Mouse (Mus musculus): Measurements from ENCODE around the gene Cckar. TPM values are rescaled to one million over a fixed set of nuclear protein-coding genes. Genes with fewer than 3 reads are reported as not detected.
A peak's percentile ranks its signal among the peaks of the same experiment; 100 is the strongest.
"Not testable (repeated sequence)": the region's sequence is repeated elsewhere in the genome, so short reads cannot be mapped to it uniquely, and the experiment has no call there.

Cckar gene
- polyA plus RNA-seq, 1 experiment from 2014 or later, result 0.59 TPM

DNA sequence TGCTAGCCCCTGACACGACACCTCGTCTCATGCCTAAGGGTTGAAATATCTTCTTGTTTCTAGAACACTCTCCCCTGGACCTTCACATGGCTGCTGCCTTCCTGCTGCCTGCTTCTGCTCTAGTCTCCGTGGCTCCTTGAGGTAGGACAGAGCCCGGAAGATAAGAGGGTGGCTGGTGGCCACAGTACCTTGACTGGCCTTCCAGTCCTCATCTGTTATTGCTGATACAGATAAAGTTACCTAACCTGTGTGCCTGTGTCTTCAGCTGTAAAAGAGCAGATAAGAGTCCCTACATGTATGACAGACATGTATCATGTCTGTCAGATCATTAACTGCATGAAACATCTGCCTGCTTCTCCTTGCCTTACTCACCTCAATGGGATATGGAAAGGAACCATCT lies 21.9 kb downstream of the Cckar start:
- Histone ChIP-seq H3K27me3 (ENCODE audit: control insufficient read depth, insufficient read depth, low read length) (no peaks in the 10 kb centered on the region), H3K36me3 (replicated peaks; ENCODE audit: control insufficient read depth, insufficient read depth, low read depth, low read length) (no peaks in the 10 kb centered on the region), H3K9me3 (replicated peaks; ENCODE audit: control insufficient read depth, low read length) (no peaks in the 10 kb centered on the region), H3K4me3 (ENCODE audit: low read depth, low read length) (no peak overlapping the region), H3K27ac (replicated peaks; ENCODE audit: low read depth, low read length) (no peak overlapping the region), H3K9ac (replicated peaks; ENCODE audit: low read length) (no peak overlapping the region), H3K4me2 (ENCODE audit: low read depth, low read length) (no peak overlapping the region), H3K4me1 (ENCODE audit: control insufficient read depth, insufficient read depth, low read length) (no peaks in the 10 kb centered on the region)
- no peak for DNase-seq (ENCODE audit: low spot score)
- ATAC-seq (replicated peaks; ENCODE audit: insufficient number of reproducible peaks, low FRiP score, low TSS enrichment, low read depth), result no peak
- 79% methylated on average over 4 of the region's 4 CpGs for WGBS

DNA sequence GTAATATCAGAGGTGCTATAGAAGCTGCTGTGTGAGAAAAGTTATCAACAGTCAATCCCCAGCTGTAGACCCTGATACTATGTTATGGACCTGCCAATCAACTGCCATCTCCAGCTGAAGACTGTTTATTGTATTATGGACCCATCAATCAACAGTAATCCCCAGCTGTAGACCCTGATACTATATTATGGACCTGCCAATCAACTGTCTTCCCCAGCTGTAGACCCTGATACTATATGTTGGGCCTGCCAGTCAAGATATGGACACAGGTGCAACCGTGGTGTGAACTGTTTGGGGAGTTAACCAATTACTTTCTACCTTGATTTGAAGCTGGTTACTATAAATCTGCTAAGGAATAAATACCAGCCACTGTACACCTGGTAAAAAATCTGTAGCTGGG lies 23.1 kb downstream of the Cckar start:
- H3K36me3 ChIP-seq (replicated peaks; ENCODE audit: control insufficient read depth, insufficient read depth, low read depth, low read length), result no peaks in the 10 kb centered on the region
- no peak overlapping the region for H3K9ac ChIP-seq (replicated peaks; ENCODE audit: low read length)
- DNase-seq (ENCODE audit: low spot score) (no peak), ATAC-seq (replicated peaks; ENCODE audit: insufficient number of reproducible peaks, low FRiP score, low TSS enrichment, low read depth) (no peak)
- H3K9me3 ChIP-seq (replicated peaks; ENCODE audit: control insufficient read depth, low read length), result no peaks in the 10 kb centered on the region
- no peaks in the 10 kb centered on the region for H3K27me3 ChIP-seq (ENCODE audit: control insufficient read depth, insufficient read depth, low read length)
- no peak overlapping the region for H3K4me2 ChIP-seq (ENCODE audit: low read depth, low read length)
- WGBS, result 74% methylated on average over 1 of the region's 1 CpGs
- no peak overlapping the region for H3K4me3 ChIP-seq (ENCODE audit: low read depth, low read length)
- no peaks in the 10 kb centered on the region for H3K4me1 ChIP-seq (ENCODE audit: control insufficient read depth, insufficient read depth, low read length)
- no peak overlapping the region for H3K27ac ChIP-seq (replicated peaks; ENCODE audit: low read depth, low read length)

DNA sequence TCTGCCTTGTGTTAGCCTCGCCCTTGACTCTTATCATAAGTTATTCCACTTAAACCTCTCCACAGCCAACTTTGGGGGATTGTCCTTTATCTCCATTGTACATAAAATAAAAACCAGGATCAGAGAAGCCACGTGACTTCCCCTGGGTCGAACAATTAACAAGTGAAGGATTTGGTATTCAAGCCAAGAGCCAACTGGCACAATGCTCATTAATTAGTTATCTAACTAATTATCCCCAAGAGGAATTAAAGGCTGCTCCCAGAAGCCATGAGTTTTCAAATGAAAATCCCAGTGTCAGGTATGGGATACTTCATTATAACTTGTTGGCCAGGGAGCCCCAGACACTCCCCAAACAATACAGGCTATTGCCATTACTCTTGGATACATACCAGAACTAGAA lies 23.6 kb downstream of the Cckar start:
- Histone ChIP-seq H3K4me2 (ENCODE audit: low read depth, low read length) (no peak overlapping the region), H3K27me3 (ENCODE audit: control insufficient read depth, insufficient read depth, low read length) (no peaks in the 10 kb centered on the region), H3K9me3 (replicated peaks; ENCODE audit: control insufficient read depth, low read length) (no peaks in the 10 kb centered on the region), H3K36me3 (replicated peaks; ENCODE audit: control insufficient read depth, insufficient read depth, low read depth, low read length) (no peaks in the 10 kb centered on the region), H3K9ac (replicated peaks; ENCODE audit: low read length) (no peak overlapping the region), H3K4me3 (ENCODE audit: low read depth, low read length) (no peak overlapping the region), H3K27ac (replicated peaks; ENCODE audit: low read depth, low read length) (no peak overlapping the region), H3K4me1 (ENCODE audit: control insufficient read depth, insufficient read depth, low read length) (no peaks in the 10 kb centered on the region)
- no peak for DNase-seq (ENCODE audit: low spot score)
- ATAC-seq (replicated peaks; ENCODE audit: insufficient number of reproducible peaks, low FRiP score, low TSS enrichment, low read depth), result no peak
- 85% methylated on average over 3 of the region's 3 CpGs for WGBS

DNA sequence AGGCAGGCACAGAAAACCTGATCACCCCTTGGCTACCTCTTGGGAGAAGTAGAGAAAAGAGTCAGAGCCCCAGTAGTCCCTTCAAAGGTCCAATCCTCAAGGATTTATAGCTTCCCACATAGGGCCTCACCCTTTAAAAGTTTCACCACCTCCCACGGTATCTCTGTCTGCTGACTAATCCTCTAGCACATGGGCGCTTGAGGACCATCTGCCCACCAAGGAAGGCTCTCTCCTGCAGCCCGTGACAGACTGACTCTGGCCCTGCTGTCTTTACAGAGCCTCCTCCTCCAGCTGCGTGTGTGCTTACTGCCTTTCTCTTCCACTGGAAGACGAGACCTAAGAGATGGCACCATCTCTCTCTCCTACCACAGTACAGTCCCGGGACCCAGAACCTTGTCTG lies 27.9 kb downstream of the Cckar start:
- no peak overlapping the region for H3K9ac ChIP-seq (replicated peaks; ENCODE audit: low read length)
- no peak for DNase-seq (ENCODE audit: low spot score)
- no peaks in the 10 kb centered on the region for H3K27me3 ChIP-seq (ENCODE audit: control insufficient read depth, insufficient read depth, low read length)
- WGBS, result 73% methylated on average over 6 of the region's 6 CpGs
- H3K9me3 ChIP-seq (replicated peaks; ENCODE audit: control insufficient read depth, low read length), result no peaks in the 10 kb centered on the region
- no peaks in the 10 kb centered on the region for H3K36me3 ChIP-seq (replicated peaks; ENCODE audit: control insufficient read depth, insufficient read depth, low read depth, low read length)
- H3K27ac ChIP-seq (replicated peaks; ENCODE audit: low read depth, low read length), result no peak overlapping the region
- no peak for ATAC-seq (replicated peaks; ENCODE audit: insufficient number of reproducible peaks, low FRiP score, low TSS enrichment, low read depth)
- no peak overlapping the region for H3K4me2 ChIP-seq (ENCODE audit: low read depth, low read length)
- no peak overlapping the region for H3K4me3 ChIP-seq (ENCODE audit: low read depth, low read length)
- H3K4me1 ChIP-seq (ENCODE audit: control insufficient read depth, insufficient read depth, low read length), result no peaks in the 10 kb centered on the region

DNA sequence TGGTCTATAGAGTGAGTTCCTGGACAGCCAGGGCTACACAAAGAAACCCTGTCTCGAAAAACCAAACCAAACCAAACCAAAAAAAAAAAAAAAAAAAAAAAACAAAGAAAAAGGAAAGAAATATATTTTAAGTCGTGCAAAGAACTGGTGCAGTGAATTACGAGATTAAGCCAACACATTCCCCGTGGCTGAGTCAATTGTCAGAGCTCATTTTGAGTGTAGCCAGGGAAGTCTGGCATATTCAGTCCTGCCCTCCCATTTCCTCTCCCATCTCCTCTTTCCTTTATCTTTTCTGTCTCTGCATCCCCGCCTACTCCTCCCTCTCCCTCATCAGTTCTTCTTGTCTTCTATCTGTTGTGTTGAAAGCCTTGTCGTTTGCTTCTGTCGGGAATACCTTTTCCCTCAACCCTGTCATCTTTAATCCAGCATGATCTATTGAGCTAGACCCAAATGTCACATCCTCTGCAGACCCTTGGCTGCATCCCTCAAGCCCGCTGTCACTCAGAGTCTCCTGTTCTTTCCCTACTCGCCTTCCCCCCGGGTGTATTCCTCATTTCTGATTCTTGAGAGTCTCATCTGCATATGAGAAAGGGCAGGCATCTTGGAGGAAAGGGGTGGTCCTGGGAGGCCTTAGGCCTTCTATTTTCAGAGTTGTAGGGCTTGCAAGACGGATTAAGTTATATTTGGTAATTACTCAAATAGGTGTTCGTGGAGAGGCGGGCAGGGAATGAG lies 29.3 kb downstream of the Cckar start:
- H3K9me3 ChIP-seq (replicated peaks; ENCODE audit: control insufficient read depth, low read length), result no peaks in the 10 kb centered on the region
- no peak overlapping the region for H3K9ac ChIP-seq (replicated peaks; ENCODE audit: low read length)
- no peaks in the 10 kb centered on the region for H3K4me1 ChIP-seq (ENCODE audit: control insufficient read depth, insufficient read depth, low read length)
- no peaks in the 10 kb centered on the region for H3K27me3 ChIP-seq (ENCODE audit: control insufficient read depth, insufficient read depth, low read length)
- 53% methylated on average over 13 of the region's 13 CpGs for WGBS
- ATAC-seq (replicated peaks; ENCODE audit: insufficient number of reproducible peaks, low FRiP score, low TSS enrichment, low read depth) (no peak), DNase-seq (ENCODE audit: low spot score) (no peak)
- no peak overlapping the region for H3K4me3 ChIP-seq (ENCODE audit: low read depth, low read length)
- H3K27ac ChIP-seq (replicated peaks; ENCODE audit: low read depth, low read length), result no peak overlapping the region
- no peaks in the 10 kb centered on the region for H3K36me3 ChIP-seq (replicated peaks; ENCODE audit: control insufficient read depth, insufficient read depth, low read depth, low read length)
- H3K4me2 ChIP-seq (ENCODE audit: low read depth, low read length), result no peak overlapping the region

DNA sequence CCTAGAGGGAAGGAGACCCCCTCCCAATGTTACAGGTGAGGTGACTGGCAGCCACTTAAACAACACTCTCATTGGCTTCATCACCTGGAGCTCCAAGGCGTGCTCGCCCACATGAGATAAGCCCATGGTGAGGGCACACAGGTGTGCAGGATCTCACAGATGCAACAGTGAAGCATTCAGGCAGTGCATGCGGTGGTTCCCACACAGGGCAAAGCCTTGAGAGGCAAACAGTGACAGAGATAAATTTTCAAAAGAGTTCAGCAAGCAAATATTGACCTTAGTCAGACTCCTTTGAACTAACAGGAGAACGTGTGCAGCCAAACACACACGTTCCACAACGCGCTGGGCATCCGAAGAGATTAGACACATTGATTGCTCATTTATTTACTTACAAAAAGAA lies 30.8 kb downstream of the Cckar start:
- H3K27ac ChIP-seq (replicated peaks; ENCODE audit: low read depth, low read length), result no peak overlapping the region
- no peak for DNase-seq (ENCODE audit: low spot score)
- no peak overlapping the region for H3K9ac ChIP-seq (replicated peaks; ENCODE audit: low read length)
- no peak overlapping the region for H3K4me3 ChIP-seq (ENCODE audit: low read depth, low read length)
- ATAC-seq (replicated peaks; ENCODE audit: insufficient number of reproducible peaks, low FRiP score, low TSS enrichment, low read depth), result no peak
- no peak overlapping the region for H3K4me2 ChIP-seq (ENCODE audit: low read depth, low read length)
- H3K4me1 ChIP-seq (ENCODE audit: control insufficient read depth, insufficient read depth, low read length), result no peaks in the 10 kb centered on the region
- H3K36me3 ChIP-seq (replicated peaks; ENCODE audit: control insufficient read depth, insufficient read depth, low read depth, low read length), result no peaks in the 10 kb centered on the region
- H3K27me3 ChIP-seq (ENCODE audit: control insufficient read depth, insufficient read depth, low read length), result no peaks in the 10 kb centered on the region
- WGBS, result 90% methylated on average over 8 of the region's 8 CpGs
- H3K9me3 ChIP-seq (replicated peaks; ENCODE audit: control insufficient read depth, low read length), result no peaks in the 10 kb centered on the region

DNA sequence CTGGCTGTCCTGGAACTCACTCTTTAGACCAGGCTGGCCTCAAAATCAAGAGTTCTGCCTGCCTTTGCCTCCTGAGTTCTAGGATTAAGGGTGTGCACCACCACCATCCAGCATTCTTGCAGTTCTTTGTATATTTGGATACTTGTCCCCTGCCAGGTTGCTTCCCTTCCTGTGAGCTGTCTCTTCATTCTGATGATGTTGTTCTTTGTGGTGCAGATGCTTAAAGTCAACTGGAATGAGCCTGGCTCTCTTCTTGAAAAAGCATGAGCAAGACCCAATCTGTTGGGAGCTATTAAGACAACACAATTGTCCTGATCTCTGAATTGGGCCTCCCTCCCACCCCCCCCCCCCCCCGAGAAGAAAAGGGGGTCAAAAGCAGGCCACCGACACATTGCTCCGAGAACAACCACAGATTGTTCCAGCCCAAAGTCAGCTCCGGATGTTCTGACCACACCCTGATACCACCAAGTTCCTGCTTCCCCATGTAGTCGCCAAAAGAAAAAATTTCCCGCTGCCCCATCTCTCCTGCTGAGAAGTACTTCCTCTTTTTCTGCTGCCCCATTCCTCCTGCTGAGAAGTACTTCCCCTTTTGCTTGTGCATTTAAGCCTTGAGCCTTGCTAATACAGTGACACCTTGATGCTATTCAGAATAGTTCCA lies 33.9 kb downstream of the Cckar start:
- H3K36me3 ChIP-seq (replicated peaks; ENCODE audit: control insufficient read depth, insufficient read depth, low read depth, low read length); H3K4me2 ChIP-seq (ENCODE audit: low read depth, low read length); H3K27ac ChIP-seq (replicated peaks; ENCODE audit: low read depth, low read length); DNase-seq (ENCODE audit: low spot score); ATAC-seq (replicated peaks; ENCODE audit: insufficient number of reproducible peaks, low FRiP score, low TSS enrichment, low read depth); H3K9me3 ChIP-seq (replicated peaks; ENCODE audit: control insufficient read depth, low read length); H3K27me3 ChIP-seq (ENCODE audit: control insufficient read depth, insufficient read depth, low read length); H3K9ac ChIP-seq (replicated peaks; ENCODE audit: low read length); H3K4me1 ChIP-seq (ENCODE audit: control insufficient read depth, insufficient read depth, low read length); H3K4me3 ChIP-seq (ENCODE audit: low read depth, low read length): not testable (repeated sequence)
- 88% methylated on average over 5 of the region's 6 CpGs for WGBS

DNA sequence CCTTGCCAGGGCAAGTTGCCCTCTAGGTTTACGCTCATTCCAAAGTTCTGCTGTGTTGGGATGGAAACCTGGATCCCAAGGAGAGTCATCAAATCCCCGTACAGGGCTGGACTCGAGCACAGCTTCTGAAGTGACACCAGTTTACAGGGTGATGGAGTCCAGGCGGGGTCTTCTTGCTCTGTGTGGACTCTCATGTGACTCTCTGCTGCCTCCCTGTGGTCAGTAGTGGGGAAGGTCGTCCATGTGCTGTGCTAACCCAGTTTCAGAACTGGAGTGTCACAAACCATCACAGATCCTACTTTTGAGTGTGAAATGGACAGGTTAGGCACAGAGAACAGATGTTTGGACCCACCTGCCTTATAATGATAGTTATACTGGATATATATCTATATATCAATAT lies 35.2 kb downstream of the Cckar start:
- H3K27me3 ChIP-seq (ENCODE audit: control insufficient read depth, insufficient read depth, low read length), result no peaks in the 10 kb centered on the region
- H3K9ac ChIP-seq (replicated peaks; ENCODE audit: low read length), result no peak overlapping the region
- ATAC-seq (replicated peaks; ENCODE audit: insufficient number of reproducible peaks, low FRiP score, low TSS enrichment, low read depth), result peak; percentile 80; the same call in 1 of the 2 replicates
- H3K36me3 ChIP-seq (replicated peaks; ENCODE audit: control insufficient read depth, insufficient read depth, low read depth, low read length), result no peaks in the 10 kb centered on the region
- no peak overlapping the region for H3K4me3 ChIP-seq (ENCODE audit: low read depth, low read length)
- H3K4me1 ChIP-seq (ENCODE audit: control insufficient read depth, insufficient read depth, low read length), result no peaks in the 10 kb centered on the region
- peak; percentile 89 for DNase-seq (ENCODE audit: low spot score)
- WGBS, result 30% methylated on average over 5 of the region's 5 CpGs
- no peak overlapping the region for H3K27ac ChIP-seq (replicated peaks; ENCODE audit: low read depth, low read length)
- no peaks in the 10 kb centered on the region for H3K9me3 ChIP-seq (replicated peaks; ENCODE audit: control insufficient read depth, low read length)
- no peak overlapping the region for H3K4me2 ChIP-seq (ENCODE audit: low read depth, low read length)

Data from embryonic facial prominence, embryonic 11.5 days (tissue).